Mouse (Mus musculus) bone marrow, adult 2 months (tissue): ENCODE measurements around the gene Megf8. TPM values are rescaled to one million over a fixed set of nuclear protein-coding genes. Genes with fewer than 3 reads are reported as not detected.

Source experiments
- H3K27ac ChIP-seq: fragments of 200-500 bp; 2 replicates; pipeline ENCODE4 v1.5.1; 2012; ENCODE audit warnings: low read depth, mild to moderate bottlenecking, control low read depth, inconsistent platforms, low read length; ENCODE audit not compliant: control insufficient read depth, poor library complexity, insufficient read depth
- H3K4me1 ChIP-seq: fragments of 200-500 bp; 2 replicates; pipeline ENCODE4 v1.6.1; 2011; ENCODE audit warnings: low read length; ENCODE audit not compliant: control insufficient read depth, insufficient read depth
- H3K4me3 ChIP-seq: fragments of 200-500 bp; replicated peaks from 2 replicates; pipeline ENCODE3; 2011; ENCODE audit warnings: mild to moderate bottlenecking, low read depth, low read length, control low read depth; ENCODE audit not compliant: control insufficient read depth
- CTCF ChIP-seq: fragments of 200-500 bp; IDR thresholded peaks from 2 replicates; pipeline ENCODE4 v1.5.1; 2011; ENCODE audit warnings: low read length, control low read depth; ENCODE audit not compliant: control insufficient read depth, insufficient read depth
- POLR2A ChIP-seq: fragments of 200-500 bp; IDR thresholded peaks from 2 replicates; pipeline ENCODE4 v1.6.1; 2011; ENCODE audit warnings: low read depth, mild to moderate bottlenecking, control low read depth, low read length, borderline replicate concordance; ENCODE audit not compliant: control insufficient read depth
- WGBS: fragments of 180-500 bp; shearing (Covaris S2); methylation state at CpG from one replicate; pipeline ENCODE4 v1.1.7; 2018; 5-methylcytosine and 5-hydroxymethylcytosine counted together
- polyA plus RNA-seq: library from polyadenylated mRNA; stranded (reverse); fragments of >200 nt; gene quantifications from 2 replicates; pipeline ENCODE4 v1.2.4, GENCODE M21; 2011; ENCODE audit warnings: low replicate concordance; ENCODE audit not compliant: missing spikeins, insufficient read depth, insufficient read length

The Megf8 gene
- polyA plus RNA-seq, 1 experiment: 5.7 TPM

GRCm38 (mm10) chr7:25301063-25301462 is 15.9 kb upstream of the Megf8 start, which contains the start of gene Prr19:
Gene Prr19 (plus strand): TSS chr7:25301411.
- TF ChIP-seq POLR2A (no peak), CTCF (no peak)
- Histone ChIP-seq H3K4me3 (no peak within 1 kb of the TSS), H3K27ac (no peak within 1 kb of the TSS), H3K4me1 (peaks cover under 1% of the 10 kb centered on the region; the same call in 1 of the 2 replicates)
- WGBS: 71% methylated on average over 19 of the region's 19 CpGs

GRCm38 (mm10) chr7:25303003-25303684 is 13.8 kb upstream of the Megf8 start:
- TF ChIP-seq CTCF: no peak
- TF ChIP-seq POLR2A: no peak
- 63% methylated on average over 9 of the region's 9 CpGs for WGBS
- no peak overlapping the region for H3K4me3 ChIP-seq
- no peak overlapping the region for H3K27ac ChIP-seq
- H3K4me1 ChIP-seq: no peaks in the 10 kb centered on the region

GRCm38 (mm10) chr7:25303685-25304006 is 13.3 kb upstream of the Megf8 start:
- 78% methylated on average over 3 of the region's 3 CpGs for WGBS
- TF ChIP-seq CTCF: no peak
- TF ChIP-seq POLR2A: no peak
- no peak overlapping the region for H3K27ac ChIP-seq
- no peaks in the 10 kb centered on the region for H3K4me1 ChIP-seq
- H3K4me3 ChIP-seq: no peak overlapping the region

- Histone ChIP-seq H3K4me3 (no peak overlapping the region), H3K27ac (no peak overlapping the region), H3K4me1 (no peaks in the 10 kb centered on the region)
- WGBS: 0% methylated on average over 2 of the region's 2 CpGs
- TF ChIP-seq CTCF (no peak), POLR2A (no peak)
Measured at GRCm38 (mm10) chr7:25305481-25305880, 11.5 kb upstream of the Megf8 start.

GRCm38 (mm10) chr7:25305956-25306613 is 10.9 kb upstream of the Megf8 start, which contains the start of gene Tmem145:
Gene Tmem145 (plus strand): TSS chr7:25306106.
- TF ChIP-seq CTCF (no peak), POLR2A (no peak)
- WGBS: under 1% methylated on average over 47 of the region's 47 CpGs
- H3K4me3 ChIP-seq: no peak within 1 kb of the TSS
- no peaks in the 10 kb centered on the region for H3K4me1 ChIP-seq
- no peak within 1 kb of the TSS; the same call in 1 of the 2 replicates for H3K27ac ChIP-seq

- no peak overlapping the region for H3K4me3 ChIP-seq
- H3K4me1 ChIP-seq: no peaks in the 10 kb centered on the region
- 45% methylated on average over 2 of the region's 2 CpGs for WGBS
- no peak overlapping the region for H3K27ac ChIP-seq
- TF ChIP-seq POLR2A (no peak), CTCF (no peak)
Measured at GRCm38 (mm10) chr7:25306614-25306996, 10.4 kb upstream of the Megf8 start.

- no peaks in the 10 kb centered on the region for H3K4me1 ChIP-seq
- 58% methylated on average over 17 of the region's 17 CpGs for WGBS
- H3K4me3 ChIP-seq: no peak overlapping the region
- no peak overlapping the region for H3K27ac ChIP-seq
- no peak for TF ChIP-seq CTCF
- no peak for TF ChIP-seq POLR2A
Measured at GRCm38 (mm10) chr7:25308702-25309318, 8.2 kb upstream of the Megf8 start.

GRCm38 (mm10) chr7:25309425-25309824 is 7.5 kb upstream of the Megf8 start:
- TF ChIP-seq POLR2A (no peak), CTCF (no peak)
- 83% methylated on average over 9 of the region's 9 CpGs for WGBS
- Histone ChIP-seq H3K4me3 (no peak overlapping the region), H3K27ac (no peak overlapping the region), H3K4me1 (no peaks in the 10 kb centered on the region)
